Mouse (Mus musculus): ENCODE data around the gene Pmepa1. TPM values are rescaled to one million over a fixed set of nuclear protein-coding genes. Genes with fewer than 3 reads are reported as not detected.
A peak's percentile ranks its signal among the peaks of the same experiment; 100 is the strongest.

Gene Pmepa1
- total and polyA plus RNA-seq, 3 experiments: not detected

GRCm38 (mm10) chr2:173229578-173230224 is 46.6 kb downstream of the Pmepa1 start:
- TF ChIP-seq CTCF (IDR thresholded peaks at IDR 0.05 in 2 of 3, conservative IDR thresholded peaks at IDR 0.05 in 1 of 3; ENCODE audit: control insufficient read depth in 1 of 3, insufficient read depth in 1 of 3, low read depth in 2 of 3, low read length in 3 of 3, poor library complexity in 1 of 3, severe bottlenecking in 1 of 3) (peak; percentile 35 to 55 (median 49)), RAD21 (IDR thresholded peaks at IDR 0.05; ENCODE audit: low read depth, low read length) (peak; percentile 8), ZC3H11A (IDR thresholded peaks at IDR 0.05; ENCODE audit: low read depth, low read length) (no peak)
- no peak overlapping the region for H3K9ac ChIP-seq (ENCODE audit: control insufficient read depth, low read depth, low read length, poor library complexity, severe bottlenecking)
- H3K9me3 ChIP-seq (replicated peaks; ENCODE audit: insufficient read depth, low read length): no peaks in the 10 kb centered on the region
- DNase-seq (ENCODE audit: low read depth, low spot score): peak; percentile 19
- H3K27ac ChIP-seq (ENCODE audit: control insufficient read depth, low read depth, low read length): no peak overlapping the region
- no peak overlapping the region for H3K4me3 ChIP-seq (ENCODE audit: control insufficient read depth in 1 of 2, insufficient read depth in 1 of 2, low read depth in 2 of 2, low read length in 2 of 2)
- no peaks in the 10 kb centered on the region for H3K36me3 ChIP-seq (ENCODE audit: control insufficient read depth in 1 of 2, insufficient read depth in 2 of 2, low read length in 2 of 2)
- H3K4me1 ChIP-seq (ENCODE audit: control insufficient read depth in 1 of 2, insufficient read depth in 2 of 2, low read length in 2 of 2): no peaks in the 10 kb centered on the region
- no peaks in the 10 kb centered on the region for H3K79me2 ChIP-seq (ENCODE audit: control insufficient read depth, insufficient read depth, low read length, poor library complexity)
- H3K27me3 ChIP-seq (ENCODE audit: control insufficient read depth in 1 of 2, insufficient read depth in 2 of 2, low read length in 2 of 2): no peaks in the 10 kb centered on the region

DNA sequence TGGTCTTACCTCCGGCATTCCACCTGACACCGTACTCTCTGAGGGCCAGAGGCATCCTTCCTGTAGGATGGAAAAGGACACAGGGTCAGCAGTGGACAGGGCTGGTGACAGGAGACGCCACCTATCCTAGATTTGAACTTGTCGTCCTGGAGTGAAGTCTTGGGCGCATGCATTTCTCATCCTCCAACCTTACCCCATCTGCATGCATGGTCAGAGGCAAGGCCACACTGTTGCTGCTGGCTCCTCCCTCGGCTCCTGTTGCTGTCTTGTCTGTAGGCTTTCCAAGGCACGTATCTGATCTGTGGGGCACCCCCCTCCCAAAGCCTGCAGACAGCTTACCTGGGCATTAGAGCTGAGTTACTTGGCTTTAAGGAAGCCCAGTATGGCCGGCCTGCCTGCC is 47.8 kb downstream of the Pmepa1 start:
- no peaks in the 10 kb centered on the region for H3K36me3 ChIP-seq (ENCODE audit: control insufficient read depth in 1 of 2, insufficient read depth in 2 of 2, low read length in 2 of 2)
- no peaks in the 10 kb centered on the region for H3K79me2 ChIP-seq (ENCODE audit: control insufficient read depth, insufficient read depth, low read length, poor library complexity)
- no peak overlapping the region for H3K4me3 ChIP-seq (ENCODE audit: control insufficient read depth in 1 of 2, insufficient read depth in 1 of 2, low read depth in 2 of 2, low read length in 2 of 2)
- H3K4me1 ChIP-seq (ENCODE audit: control insufficient read depth in 1 of 2, insufficient read depth in 2 of 2, low read length in 2 of 2): no peaks in the 10 kb centered on the region
- TF ChIP-seq MAX (IDR thresholded peaks at IDR 0.05; ENCODE audit: low read length) (no peak), NELFE (IDR thresholded peaks at IDR 0.05; ENCODE audit: low read depth, low read length) (no peak)
- H3K9ac ChIP-seq (ENCODE audit: control insufficient read depth, low read depth, low read length, poor library complexity, severe bottlenecking): no peak overlapping the region
- no peak for DNase-seq (ENCODE audit: low read depth, low spot score)
- no peaks in the 10 kb centered on the region for H3K27me3 ChIP-seq (ENCODE audit: control insufficient read depth in 1 of 2, insufficient read depth in 2 of 2, low read length in 2 of 2)
- no peak overlapping the region for H3K27ac ChIP-seq (ENCODE audit: control insufficient read depth, low read depth, low read length)
- H3K9me3 ChIP-seq (replicated peaks; ENCODE audit: insufficient read depth, low read length): no peaks in the 10 kb centered on the region

- no peaks in the 10 kb centered on the region for H3K79me2 ChIP-seq (ENCODE audit: control insufficient read depth, insufficient read depth, low read length, poor library complexity)
- H3K9ac ChIP-seq (ENCODE audit: control insufficient read depth, low read depth, low read length, poor library complexity, severe bottlenecking): no peak overlapping the region
- DNase-seq (ENCODE audit: low read depth, low spot score): no peak
- H3K27me3 ChIP-seq (ENCODE audit: control insufficient read depth in 1 of 2, insufficient read depth in 2 of 2, low read length in 2 of 2): no peaks in the 10 kb centered on the region
- TF ChIP-seq CHD1 (IDR thresholded peaks at IDR 0.05; ENCODE audit: low read depth, low read length): no peak
- no peak for TF ChIP-seq BHLHE40 (IDR thresholded peaks at IDR 0.05; ENCODE audit: borderline replicate concordance, low read depth, low read length)
- no peak for TF ChIP-seq ZKSCAN1 (IDR thresholded peaks at IDR 0.05; ENCODE audit: low read depth, low read length)
- no peak for TF ChIP-seq MEF2A (IDR thresholded peaks at IDR 0.05; ENCODE audit: extremely low read depth, insufficient replicate concordance, low read depth, low read length, poor library complexity, severe bottlenecking)
- no peak for TF ChIP-seq MAX (IDR thresholded peaks at IDR 0.05; ENCODE audit: low read length)
- no peak for TF ChIP-seq MAFK (IDR thresholded peaks at IDR 0.05; ENCODE audit: borderline replicate concordance, low read depth, low read length)
- TF ChIP-seq TBP (IDR thresholded peaks at IDR 0.05; ENCODE audit: low read depth, low read length): no peak
- no peak for TF ChIP-seq E2F4 (IDR thresholded peaks at IDR 0.05; ENCODE audit: borderline replicate concordance, low read depth, low read length)
- TF ChIP-seq ZNF384 (IDR thresholded peaks at IDR 0.05; ENCODE audit: low read depth, low read length): no peak
- no peak for TF ChIP-seq CHD2 (IDR thresholded peaks at IDR 0.05; ENCODE audit: low read length)
- no peak for TF ChIP-seq MYB (IDR thresholded peaks at IDR 0.05; ENCODE audit: low read depth, low read length)
- TF ChIP-seq ZMIZ1 (IDR thresholded peaks at IDR 0.05; ENCODE audit: low read depth, low read length): no peak
- no peak for TF ChIP-seq ETS1 (IDR thresholded peaks at IDR 0.05; ENCODE audit: low read depth, low read length)
- TF ChIP-seq POLR2A (IDR thresholded peaks at IDR 0.05; ENCODE audit: control insufficient read depth in 1 of 2, insufficient read depth in 1 of 2, low read depth in 1 of 2, low read length in 2 of 2, poor library complexity in 1 of 2): no peak
- no peak for TF ChIP-seq MAZ (IDR thresholded peaks at IDR 0.05; ENCODE audit: low read depth, low read length)
- TF ChIP-seq USF2 (IDR thresholded peaks at IDR 0.05; ENCODE audit: borderline replicate concordance in 1 of 2, insufficient read depth in 1 of 2, low read depth in 1 of 2, low read length in 2 of 2): no peak
- no peak for TF ChIP-seq KAT2A (conservative IDR thresholded peaks at IDR 0.05; ENCODE audit: low read depth, low read length)
- H3K27ac ChIP-seq (ENCODE audit: control insufficient read depth, low read depth, low read length): no peak overlapping the region
- no peak overlapping the region for H3K4me3 ChIP-seq (ENCODE audit: control insufficient read depth in 1 of 2, insufficient read depth in 1 of 2, low read depth in 2 of 2, low read length in 2 of 2)
- no peaks in the 10 kb centered on the region for H3K9me3 ChIP-seq (replicated peaks; ENCODE audit: insufficient read depth, low read length)
- H3K36me3 ChIP-seq (ENCODE audit: control insufficient read depth in 1 of 2, insufficient read depth in 2 of 2, low read length in 2 of 2): no peaks in the 10 kb centered on the region
- no peaks in the 10 kb centered on the region for H3K4me1 ChIP-seq (ENCODE audit: control insufficient read depth in 1 of 2, insufficient read depth in 2 of 2, low read length in 2 of 2)
Observed at GRCm38 (mm10) chr2:173226792-173227191, 49.5 kb downstream of the Pmepa1 start.

All from MEL (cell line).